Mouse (Mus musculus) cerebellum, adult 2 months (tissue): ENCODE results near the gene Nfya. TPM values are rescaled to one million over a fixed set of nuclear protein-coding genes. Genes with fewer than 3 reads are reported as not detected.

Source experiments
- DNase-seq, 2 experiments: peaks; one replicate each; pipeline ENCODE4 v3.0.0; 2021
- H3K27ac ChIP-seq: fragments of 200-500 bp; 2 replicates; pipeline ENCODE4 v1.5.1; 2012; ENCODE audit warnings: low read length, control low read depth, inconsistent platforms; ENCODE audit not compliant: insufficient read depth
- H3K27me3 ChIP-seq: fragments of 200-500 bp; 2 replicates; pipeline ENCODE4 v1.6.1; 2012; ENCODE audit warnings: inconsistent platforms, mild to moderate bottlenecking, low read length, moderate library complexity; ENCODE audit not compliant: control insufficient read depth, insufficient read depth
- H3K4me1 ChIP-seq: fragments of 200-500 bp; 2 replicates; pipeline ENCODE4 v1.6.1; 2011; ENCODE audit warnings: low read length; ENCODE audit not compliant: control insufficient read depth, insufficient read depth
- H3K4me3 ChIP-seq: fragments of 200-500 bp; replicated peaks from 2 replicates; pipeline ENCODE3; 2011; ENCODE audit warnings: mild to moderate bottlenecking, low read depth, low read length, control low read depth; ENCODE audit not compliant: insufficient read depth
- CTCF ChIP-seq: fragments of 200-500 bp; IDR thresholded peaks from 2 replicates; pipeline ENCODE4 v1.5.1; 2011; ENCODE audit warnings: low read depth, mild to moderate bottlenecking, control low read depth, low read length, moderate library complexity, borderline replicate concordance; ENCODE audit not compliant: insufficient read depth
- POLR2A ChIP-seq: fragments of 200-500 bp; IDR thresholded peaks from 2 replicates; pipeline ENCODE4 v1.6.1; 2011; ENCODE audit warnings: low read length, control low read depth, borderline replicate concordance; ENCODE audit not compliant: insufficient read depth
- WGBS: fragments of 180-500 bp; shearing (Covaris S2); methylation state at CpG from one replicate; pipeline ENCODE4 v1.1.7; 2018; 5-methylcytosine and 5-hydroxymethylcytosine counted together
- polyA plus RNA-seq: library from polyadenylated mRNA; depleted of rRNA; stranded (reverse); fragments of >200 nt; gene quantifications from 2 replicates; pipeline ENCODE4 v1.2.3, GENCODE M21; 2012; rRNA removed

The Nfya gene
- 20.3 and 28.1 TPM in 2 replicates for polyA plus RNA-seq

GRCm38 (mm10) chr17:48409380-48410298 is at the start of gene Nfya, which contains the start of gene Oard1:
TSS of gene Nfya (minus strand) at chr17:48409906.
TSS of gene Oard1 (plus strand) at chr17:48410014.
- DNase-seq = peak; percentile 100
- Histone ChIP-seq H3K4me3 (peak within 1 kb of the TSS; percentile 93), H3K27ac (peak within 1 kb of the TSS; percentile 98), H3K4me1 (peaks cover 7% of the 10 kb centered on the region; the same call in 1 of the 2 replicates), H3K27me3 (no peaks in the 10 kb centered on the region)
- TF ChIP-seq POLR2A (peak; percentile 71), CTCF (no peak)
- under 1% methylated on average over 84 of the region's 84 CpGs for WGBS

- Histone ChIP-seq H3K4me1 (no peaks in the 10 kb centered on the region), H3K27me3 (no peaks in the 10 kb centered on the region), H3K4me3 (no peak overlapping the region), H3K27ac (no peak overlapping the region)
- DNase-seq = no peak
- 87% methylated on average over 13 of the region's 13 CpGs for WGBS
- no peak for TF ChIP-seq CTCF
- TF ChIP-seq POLR2A = no peak
Observed at GRCm38 (mm10) chr17:48457971-48458653, 48.4 kb upstream of the Nfya start.

DNA sequence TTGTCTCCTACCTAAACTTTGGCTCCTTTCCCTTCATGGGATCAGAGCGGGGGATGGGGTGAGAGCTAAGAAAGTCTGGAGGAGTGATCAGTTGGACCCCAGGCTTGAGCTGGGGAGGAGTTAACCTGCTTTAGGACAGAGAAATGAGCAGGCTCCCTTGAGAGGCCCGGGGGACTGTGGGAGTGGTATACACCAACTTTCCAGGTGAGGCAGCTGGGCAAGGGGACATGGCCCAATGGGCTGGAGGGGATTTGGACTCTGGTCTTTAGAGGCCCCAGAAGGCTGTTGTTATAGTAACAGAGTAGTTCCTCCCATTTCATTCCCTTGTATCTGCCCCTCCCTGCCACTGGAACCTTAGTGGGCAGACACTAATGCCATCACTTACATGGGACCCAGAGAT is 46.2 kb upstream of the Nfya start:
- no peaks in the 10 kb centered on the region for H3K27me3 ChIP-seq
- TF ChIP-seq POLR2A = no peak
- no peak for TF ChIP-seq CTCF
- no peak for DNase-seq
- no peak overlapping the region for H3K4me3 ChIP-seq
- H3K27ac ChIP-seq = no peak overlapping the region
- H3K4me1 ChIP-seq = no peaks in the 10 kb centered on the region
- 100% methylated on average over 2 of the region's 2 CpGs for WGBS

DNA sequence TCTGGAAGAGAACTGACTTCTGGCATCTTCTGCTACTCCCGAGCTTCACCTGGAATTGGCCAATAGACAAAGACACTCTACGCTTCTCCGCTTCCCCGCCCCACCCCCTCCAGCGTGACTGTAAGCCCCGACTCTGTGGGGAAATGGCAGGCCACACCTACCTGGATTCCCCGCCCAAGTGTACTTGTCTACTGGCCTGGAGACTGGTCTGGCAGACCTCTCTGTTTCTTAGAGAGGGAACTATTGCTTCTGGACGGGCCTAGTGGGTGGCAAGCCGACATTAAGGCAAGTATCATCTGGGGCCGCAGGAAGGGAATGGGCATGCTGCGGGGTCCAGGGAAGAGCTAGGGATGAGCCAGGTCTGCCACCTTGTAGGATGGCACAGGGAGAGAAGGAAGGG is 45.0 kb upstream of the Nfya start, which contains the start of gene Unc5cl:
TSS of gene Unc5cl (plus strand) at position 214 of the 400 bp plus-strand sequence.
- Histone ChIP-seq H3K4me3 (no peak within 1 kb of the TSS), H3K27ac (no peak within 1 kb of the TSS), H3K27me3 (no peaks in the 10 kb centered on the region), H3K4me1 (no peaks in the 10 kb centered on the region)
- no peak for DNase-seq
- WGBS = 62% methylated on average over 11 of the region's 11 CpGs
- no peak for TF ChIP-seq CTCF
- TF ChIP-seq POLR2A = no peak

- TF ChIP-seq CTCF = no peak
- no peak for TF ChIP-seq POLR2A
- DNase-seq = no peak
- H3K27me3 ChIP-seq = no peaks in the 10 kb centered on the region
- no peak overlapping the region for H3K4me3 ChIP-seq
- no peaks in the 10 kb centered on the region for H3K4me1 ChIP-seq
- WGBS = 67% methylated on average over 7 of the region's 7 CpGs
- no peak overlapping the region for H3K27ac ChIP-seq
Observed at GRCm38 (mm10) chr17:48454190-48454589, 44.5 kb upstream of the Nfya start.

GRCm38 (mm10) chr17:48453489-48453888 is 43.8 kb upstream of the Nfya start:
- 91% methylated on average over 7 of the region's 7 CpGs for WGBS
- Histone ChIP-seq H3K27me3 (no peaks in the 10 kb centered on the region), H3K4me3 (no peak overlapping the region), H3K4me1 (no peaks in the 10 kb centered on the region), H3K27ac (no peak overlapping the region)
- TF ChIP-seq POLR2A (no peak), CTCF (no peak)
- DNase-seq = no peak

GRCm38 (mm10) chr17:48451753-48452444 is 42.2 kb upstream of the Nfya start:
- Histone ChIP-seq H3K27me3 (no peaks in the 10 kb centered on the region), H3K4me3 (no peak overlapping the region), H3K4me1 (no peaks in the 10 kb centered on the region), H3K27ac (no peak overlapping the region)
- 33% methylated on average over 9 of the region's 9 CpGs for WGBS
- TF ChIP-seq CTCF = no peak
- TF ChIP-seq POLR2A = no peak
- no peak for DNase-seq
